Mouse (Mus musculus): ENCODE measurements at regions not wholly inside any gene's neighbourhood (a gene's known extent, or its start where the extent isn't known, plus 50 kb on each side); places are given as distances from the start of the nearest gene placed in this dataset.

- TF ChIP-seq CEBPB (IDR thresholded peaks at IDR 0.05; ENCODE audit: insufficient read depth, poor library complexity, severe bottlenecking), result no peak
- TF ChIP-seq TCF12 (IDR thresholded peaks at IDR 0.05; ENCODE audit: insufficient read depth, poor library complexity, severe bottlenecking), result no peak
Measured at GRCm38 (mm10) chr17:62469367-62469766, 411.8 kb downstream of the Efna5 start.

Measured in myocyte (in vitro differentiated cells).